Comparison of ENCODE assay signal across 8 mouse cellular contexts in genomic region chr11:117114592-117115345, GRCm38 (mm10). TPM values are rescaled to one million over a fixed set of nuclear protein-coding genes. Genes with fewer than 3 reads are reported as not detected.
A peak's percentile ranks its signal among the peaks of the same experiment; 100 is the strongest.
DNase-seq lines count a peak whose midpoint lies in the region; ATAC-seq and TF ChIP-seq lines count a peak whose summit lies in the region.

Sec14l1 (plus strand) TSS chr11:117115168.

- peaks cover 40% of the 10 kb centered on the region for H3K4me1 ChIP-seq in heart, embryonic 11.5 days (ENCODE audit: control insufficient read depth, insufficient read depth, low read length)
- H3K4me1 ChIP-seq in kidney, embryonic 16.5 days (ENCODE audit: insufficient read depth, low read length): peaks cover 49% of the 10 kb centered on the region
- peaks cover 6% of the 10 kb centered on the region; the same call in 1 of the 2 replicates for H3K4me1 ChIP-seq in liver, adult 2 months (ENCODE audit: control insufficient read depth, insufficient read depth, low read length)

- peak within 1 kb of the TSS; percentile 95 for H3K27ac ChIP-seq in heart, embryonic 11.5 days (ENCODE audit: low read depth, low read length)
- peak within 1 kb of the TSS; percentile 100 for H3K27ac ChIP-seq in kidney, embryonic 16.5 days (ENCODE audit: low read length)
- H3K27ac ChIP-seq in liver, adult 2 months (replicated peaks; ENCODE audit: insufficient read depth, low read depth, low read length): peak within 1 kb of the TSS; percentile 83

- WGBS in heart, embryonic 11.5 days (ENCODE audit: insufficient replicate concordance): under 1% methylated on average over 67 of the region's 67 CpGs
- WGBS in kidney, embryonic 16.5 days: 1% methylated on average over 40 of the region's 67 CpGs
- under 1% methylated on average over 66 of the region's 67 CpGs for WGBS in liver, adult 2 months

- H3K4me2 ChIP-seq in heart, embryonic 11.5 days: peak within 1 kb of the TSS; percentile 76
- peak within 1 kb of the TSS; percentile 70 for H3K4me2 ChIP-seq in kidney, embryonic 16.5 days (replicated peaks; ENCODE audit: low read depth, low read length)
- peak within 1 kb of the TSS; percentile 75 for H3K4me2 ChIP-seq in myocyte (ENCODE audit: low read depth)

- TF ChIP-seq POLR2A in liver, adult 2 months (IDR thresholded peaks at IDR 0.05; ENCODE audit: extremely low read depth, insufficient read depth, low read length): peak; percentile 61
- TF ChIP-seq POLR2A in myocyte (IDR thresholded peaks at IDR 0.05; ENCODE audit: insufficient read length, low read depth): peak; percentile 62

- no peak for TF ChIP-seq CTCF in liver, adult 2 months (IDR thresholded peaks at IDR 0.05; ENCODE audit: low read depth, low read length)

- H3ac ChIP-seq in myocyte (ENCODE audit: control insufficient read depth, insufficient read length): peak within 1 kb of the TSS; percentile 48

- no peaks in the 10 kb centered on the region for H3K27me3 ChIP-seq in heart, embryonic 11.5 days (ENCODE audit: control insufficient read depth, insufficient read depth, low read length)
- H3K27me3 ChIP-seq in kidney, embryonic 16.5 days (ENCODE audit: insufficient read depth, low read length): no peaks in the 10 kb centered on the region
- no peaks in the 10 kb centered on the region for H3K27me3 ChIP-seq in liver, adult 2 months (ENCODE audit: control insufficient read depth, insufficient read depth, low read length)
- no peaks in the 10 kb centered on the region for H3K27me3 ChIP-seq in myocyte (ENCODE audit: control insufficient read depth, insufficient read depth, insufficient read length)
- H3K27me3 ChIP-seq in splenic B cell, adult 2 months (ENCODE audit: control insufficient read depth, insufficient read depth, low read length, poor library complexity, severe bottlenecking): no peaks in the 10 kb centered on the region

- peak within 1 kb of the TSS; percentile 65 for H3K4me3 ChIP-seq in heart, embryonic 11.5 days (ENCODE audit: low read depth, low read length)
- peak within 1 kb of the TSS; percentile 92 for H3K4me3 ChIP-seq in kidney, embryonic 16.5 days (ENCODE audit: low read length)
- peak within 1 kb of the TSS; percentile 82 for H3K4me3 ChIP-seq in liver, adult 2 months (ENCODE audit: insufficient read depth, low read depth, low read length)
- peak within 1 kb of the TSS; percentile 49 for H3K4me3 ChIP-seq in myocyte

- ATAC-seq in erythroblast, adult 5-6 weeks (replicated peaks; ENCODE audit: low FRiP score, poor library complexity, severe bottlenecking): peak; percentile 90
- peak; percentile 94 for ATAC-seq in heart, embryonic 11.5 days (replicated peaks; ENCODE audit: insufficient number of reproducible peaks, low FRiP score, low TSS enrichment)
- peak; percentile 96 for ATAC-seq in kidney, embryonic 16.5 days (ENCODE audit: low FRiP score, low TSS enrichment)

- H3K9me3 ChIP-seq in heart, embryonic 11.5 days (replicated peaks; ENCODE audit: control insufficient read depth, low read length): peaks cover 3% of the 10 kb centered on the region; the same call in 1 of the 2 replicates
- H3K9me3 ChIP-seq in kidney, embryonic 16.5 days (ENCODE audit: low read length): no peaks in the 10 kb centered on the region; the same call in 1 of the 2 replicates

- H3K79me2 ChIP-seq in liver, adult 2 months (ENCODE audit: control insufficient read depth, insufficient read depth, low read length): peaks cover 3% of the 10 kb centered on the region; the same call in 1 of the 2 replicates
- H3K79me2 ChIP-seq in myocyte (ENCODE audit: control insufficient read depth, insufficient read depth): peaks cover 39% of the 10 kb centered on the region

- H3K36me3 ChIP-seq in heart, embryonic 11.5 days (ENCODE audit: control insufficient read depth, insufficient read depth, low read length): peaks cover 3% of the 10 kb centered on the region; the same call in 1 of the 2 replicates
- H3K36me3 ChIP-seq in kidney, embryonic 16.5 days (ENCODE audit: insufficient read depth, low read length): no peaks in the 10 kb centered on the region
- no peaks in the 10 kb centered on the region for H3K36me3 ChIP-seq in liver, adult 2 months (ENCODE audit: control insufficient read depth, insufficient read depth, low read length)
- H3K36me3 ChIP-seq in myocyte (ENCODE audit: control insufficient read depth, insufficient read depth): no peaks in the 10 kb centered on the region
- H3K36me3 ChIP-seq in splenic B cell, adult 2 months (ENCODE audit: control insufficient read depth, insufficient read depth, low read length, poor library complexity, severe bottlenecking): no peaks in the 10 kb centered on the region

- peak; percentile 99 to 100 for DNase-seq in B cell, adult 2 months
- DNase-seq in brain, adult 2 months (ENCODE audit: low read depth, low spot score): peak; percentile 98
- peak; percentile 76 for DNase-seq in liver, adult 2 months (ENCODE audit: extremely low read depth, low read depth, low spot score)
- peak; percentile 99 for DNase-seq in splenic B cell, adult 2 months (ENCODE audit: low read depth, low spot score)

- H3K9ac ChIP-seq in heart, embryonic 11.5 days (ENCODE audit: low read depth, low read length): peak within 1 kb of the TSS; percentile 77
- peak within 1 kb of the TSS; percentile 91 for H3K9ac ChIP-seq in kidney, embryonic 16.5 days (replicated peaks; ENCODE audit: low read length)
- H3K9ac ChIP-seq in liver, adult 2 months (ENCODE audit: low read depth, low read length): peak within 1 kb of the TSS; percentile 88

TF ChIP-seq in myocyte, 11 proteins besides CTCF, POLR2A, EP300 and RAD21:
- peak in 2 of 3 experiments; percentile 11 to 41 for TF ChIP-seq MYOD1 (IDR thresholded peaks at IDR 0.05; ENCODE audit: control insufficient read depth in 1 of 3, insufficient read length in 2 of 3, low read depth in 2 of 3)
- TF ChIP-seq TCF3 (IDR thresholded peaks at IDR 0.05; ENCODE audit: insufficient read length, low read depth): no peak
- TF ChIP-seq USF1 (IDR thresholded peaks at IDR 0.05; ENCODE audit: low read depth): no peak
- TF ChIP-seq TCF12 (IDR thresholded peaks at IDR 0.05; ENCODE audit: insufficient read depth, poor library complexity, severe bottlenecking): no peak
- TF ChIP-seq POLR2AphosphoS2 (IDR thresholded peaks at IDR 0.05; ENCODE audit: insufficient read length, low read depth): peak; percentile 21
- TF ChIP-seq E2F4 (IDR thresholded peaks at IDR 0.05; ENCODE audit: insufficient read depth): no peak
- peak; percentile 37 for TF ChIP-seq MAX (IDR thresholded peaks at IDR 0.05; ENCODE audit: low read depth)
- TF ChIP-seq CEBPB (IDR thresholded peaks at IDR 0.05; ENCODE audit: insufficient read depth, poor library complexity, severe bottlenecking): no peak
- peak; percentile 15 for TF ChIP-seq SRF (IDR thresholded peaks at IDR 0.05; ENCODE audit: control insufficient read depth, insufficient read length, low read depth)
- no peak for TF ChIP-seq REST (IDR thresholded peaks at IDR 0.05; ENCODE audit: insufficient read depth, insufficient read length)
- TF ChIP-seq MYOG (IDR thresholded peaks at IDR 0.05; ENCODE audit: control insufficient read depth in 1 of 3, insufficient read depth in 1 of 3, insufficient read length in 2 of 3, low read depth in 2 of 3): peak in 1 of 3 experiments; percentile 56

RNA-seq across cellular contexts. Expression of gene Sec14l1, which starts in this region (rescaled TPM):
- 15.7 and 16.9 TPM in 2 replicates for total RNA-seq in erythroblast, adult 5-6 weeks (2015; ENCODE audit: low replicate concordance)
- 27.2 and 32.7 TPM in 2 replicates for total RNA-seq in erythroblast, adult 5-6 weeks (2017; ENCODE audit: low replicate concordance)
- polyA plus RNA-seq in heart, embryonic 11.5 days (2014; fragmentation: Nextera tagmentation; extraction: Ambion mirVana): 32.6 and 39.4 TPM in 2 replicates
- 91.5 and 92.9 TPM in 2 replicates for polyA plus RNA-seq in kidney, embryonic 16.5 days (2015; fragmentation: Nextera tagmentation; extraction: Ambion mirVana)
- 4.6 and 6.0 TPM in 2 replicates for total RNA-seq in liver, adult 2 months (2014; rRNA removed)
- 6.7 and 8.2 TPM in 2 replicates for polyA plus RNA-seq in liver, adult 2 months (2012; rRNA removed)
- 84.8 TPM for polyA plus RNA-seq in myocyte (2012; fragmentation: generic; extraction: Trizol)

Comparison
In these comparisons a context has a peak if more than half of its experiments do, and no peak if none do; other contexts are left out.
1. Peak in every context shown above with its lines: DNase-seq, ATAC-seq, H3K4me3 ChIP-seq and H3K27ac ChIP-seq.